Comparison of ENCODE assay signal across 20 mouse cellular contexts in genomic region chr7:118796838-118797237, GRCm38 (mm10). TPM values are rescaled to one million over a fixed set of nuclear protein-coding genes. Genes with fewer than 3 reads are reported as not detected.
DNase-seq lines count a peak whose midpoint lies in the region; ATAC-seq lines count a peak whose summit lies in the region.
"Had no signal": no experiment of that assay in that cellular context is flagged by ENCODE, and none has a peak within 500 bp of the region (broad histone marks: within the 10 kb centered on the region; RNA-seq: fewer than 3 reads in every experiment).

No protein-coding gene starts in this region.

- 87% methylated on average over 9 of the region's 9 CpGs for WGBS in heart, embryonic 10.5 days
- 97% methylated on average over 9 of the region's 9 CpGs for WGBS in midbrain, embryonic 11.5 days
- 94% methylated on average over 9 of the region's 9 CpGs for WGBS in midbrain, embryonic 10.5 days
- 71% methylated on average over 9 of the region's 9 CpGs for WGBS in macrophage (ENCODE audit: missing documents)

- H3K4me2 ChIP-seq in midbrain, embryonic 11.5 days: no peak overlapping the region
- H3K4me2 ChIP-seq: embryonic facial prominence, embryonic 12.5 days; forebrain, embryonic 13.5 days; forebrain, embryonic 15.5 days had no signal

- no peaks in the 10 kb centered on the region for H3K4me1 ChIP-seq in heart, embryonic 10.5 days
- H3K4me1 ChIP-seq in midbrain, embryonic 11.5 days (ENCODE audit: control insufficient read depth, insufficient read depth, low read length): no peaks in the 10 kb centered on the region
- H3K4me1 ChIP-seq in midbrain, embryonic 10.5 days: peaks cover 8% of the 10 kb centered on the region
- H3K4me1 ChIP-seq: embryonic facial prominence, embryonic 10.5 days; embryonic facial prominence, embryonic 12.5 days; forebrain, embryonic 13.5 days; forebrain, embryonic 15.5 days had no signal

- H3K36me3 ChIP-seq in heart, embryonic 10.5 days: peaks cover 50% of the 10 kb centered on the region
- H3K36me3 ChIP-seq in midbrain, embryonic 11.5 days (ENCODE audit: control insufficient read depth, insufficient read depth, low read length): 0 out of 2 replicates have a peak, but pooled peaks cover 7% of the 10 kb centered on the region
- peaks cover 53% of the 10 kb centered on the region for H3K36me3 ChIP-seq in midbrain, embryonic 10.5 days
- peaks cover 44% of the 10 kb centered on the region for H3K36me3 ChIP-seq in macrophage (ENCODE audit: inconsistent target)

- no peak overlapping the region for H3K4me3 ChIP-seq in heart, embryonic 10.5 days
- H3K4me3 ChIP-seq in midbrain, embryonic 11.5 days (ENCODE audit: low read depth, low read length): no peak overlapping the region
- H3K4me3 ChIP-seq in midbrain, embryonic 10.5 days: no peak overlapping the region
- no peak overlapping the region for H3K4me3 ChIP-seq in macrophage (ENCODE audit: inconsistent target)
- H3K4me3 ChIP-seq: embryonic facial prominence, embryonic 10.5 days; embryonic facial prominence, embryonic 12.5 days; forebrain, embryonic 13.5 days; forebrain, embryonic 15.5 days had no signal

- DNase-seq in heart, adult 11 months: peak; percentile 90
- no peak for DNase-seq in heart, embryonic 10.5 days (ENCODE audit: low spot score)
- DNase-seq in midbrain, embryonic 11.5 days (ENCODE audit: low spot score, missing footprints): peak; percentile 72
- DNase-seq in midbrain, embryonic 10.5 days (ENCODE audit: low spot score): no peak
- DNase-seq: adrenal gland, adult 2 months; adrenal gland, postnatal 10 days; adrenal gland, postnatal 25 days; cerebellum, adult 11-12 months; cerebellum, adult 2 months; cerebellum, adult 9-10 months; cerebellum, postnatal 10 days; cerebellum, postnatal 25 days; forebrain, postnatal 0 days had no signal

- no peaks in the 10 kb centered on the region for H3K79me2 ChIP-seq in macrophage (ENCODE audit: inconsistent target)

- no peak overlapping the region for H3K27ac ChIP-seq in heart, embryonic 10.5 days
- no peak overlapping the region for H3K27ac ChIP-seq in midbrain, embryonic 11.5 days (ENCODE audit: low read depth, low read length)
- no peak overlapping the region for H3K27ac ChIP-seq in midbrain, embryonic 10.5 days (replicated peaks)
- H3K27ac ChIP-seq in macrophage: peak overlapping the region; percentile 91
- H3K27ac ChIP-seq: embryonic facial prominence, embryonic 10.5 days; embryonic facial prominence, embryonic 12.5 days; forebrain, embryonic 13.5 days; forebrain, embryonic 15.5 days had no signal

- no peak overlapping the region for H3K9ac ChIP-seq in midbrain, embryonic 11.5 days (ENCODE audit: low read length)
- H3K9ac ChIP-seq: embryonic facial prominence, embryonic 12.5 days; forebrain, embryonic 13.5 days; forebrain, embryonic 15.5 days; forebrain, postnatal 0 days had no signal

- no peaks in the 10 kb centered on the region for H3K27me3 ChIP-seq in heart, embryonic 10.5 days (ENCODE audit: insufficient read depth, poor library complexity, severe bottlenecking)
- H3K27me3 ChIP-seq in midbrain, embryonic 11.5 days (ENCODE audit: control insufficient read depth, insufficient read depth, low read length): no peaks in the 10 kb centered on the region
- no peaks in the 10 kb centered on the region for H3K27me3 ChIP-seq in midbrain, embryonic 10.5 days (ENCODE audit: low read depth, poor library complexity, severe bottlenecking)
- H3K27me3 ChIP-seq: embryonic facial prominence, embryonic 12.5 days; forebrain, embryonic 13.5 days; forebrain, embryonic 15.5 days had no signal

- no peaks in the 10 kb centered on the region for H3K9me3 ChIP-seq in heart, embryonic 10.5 days
- H3K9me3 ChIP-seq in midbrain, embryonic 11.5 days (ENCODE audit: control insufficient read depth, low read length): no peaks in the 10 kb centered on the region
- no peaks in the 10 kb centered on the region for H3K9me3 ChIP-seq in midbrain, embryonic 10.5 days (replicated peaks)
- H3K9me3 ChIP-seq: embryonic facial prominence, embryonic 10.5 days; embryonic facial prominence, embryonic 12.5 days; forebrain, embryonic 13.5 days; forebrain, embryonic 15.5 days had no signal

- ATAC-seq in midbrain, embryonic 11.5 days (ENCODE audit: low FRiP score): no peak
- ATAC-seq in megakaryocyte progenitor cell, adult 5-6 weeks (replicated peaks; ENCODE audit: poor library complexity): no peak
- ATAC-seq: CD4-positive, CD25-positive, alpha-beta regulatory T cell, adult 4 months; forebrain, embryonic 13.5 days; forebrain, embryonic 15.5 days had no signal

RNA-seq across cellular contexts. Expression of gene Vps35l, which starts 56.8 kb away (rescaled TPM):
- polyA plus RNA-seq in heart, embryonic 10.5 days (2016; fragmentation: Nextera tagmentation; extraction: Ambion mirVana): 52.3 and 56.3 TPM in 2 replicates
- polyA plus RNA-seq in midbrain, embryonic 11.5 days (2014; fragmentation: Nextera tagmentation; extraction: Ambion mirVana): 74.2 and 82.8 TPM in 2 replicates
- polyA plus RNA-seq in midbrain, embryonic 10.5 days (2016; fragmentation: Nextera tagmentation; extraction: Ambion mirVana): 68.6 and 84.0 TPM in 2 replicates
- 100 to 1,000 TPM; 109 to 369 (median 222) TPM for total RNA-seq in macrophage (2018; cell fraction: chromatin; rRNA removed)
- total RNA-seq in macrophage (2018; cell fraction: cytosol; rRNA removed): 100 to 1,000 TPM; 103 to 157 (median 135) TPM
- total RNA-seq in macrophage (2018; cell fraction: nucleus; rRNA removed): 100 to 1,000 TPM in 18 of 26 experiments, 10 to 100 TPM in 8; 80.9 to 206 (median 115) TPM
- 93.8 to 123 TPM (median 106 TPM) in 3 replicates for polyA plus RNA-seq in macrophage (2018)
- total RNA-seq in megakaryocyte progenitor cell, adult 5-6 weeks (2015): 41.7 and 45.1 TPM in 2 replicates
- total RNA-seq in megakaryocyte progenitor cell, adult 5-6 weeks (2017): 37.4 and 37.9 TPM in 2 replicates

RNA-seq across cellular contexts. Expression of gene Iqck, which starts 58.7 kb away (rescaled TPM):
- 0.90 and 1.6 TPM in 2 replicates for polyA plus RNA-seq in heart, embryonic 10.5 days (2016; fragmentation: Nextera tagmentation; extraction: Ambion mirVana)
- 3.1 and 3.2 TPM in 2 replicates for polyA plus RNA-seq in midbrain, embryonic 11.5 days (2014; fragmentation: Nextera tagmentation; extraction: Ambion mirVana)
- 3.9 and 6.2 TPM in 2 replicates for polyA plus RNA-seq in midbrain, embryonic 10.5 days (2016; fragmentation: Nextera tagmentation; extraction: Ambion mirVana)
- total RNA-seq in macrophage (2018; cell fraction: chromatin; rRNA removed): 10 to 100 TPM in 1 of 26 experiments, 1 to 10 TPM in 25; 1.0 to 11.0 (median 3.6) TPM
- 1 to 10 TPM; 1.0 to 2.3 (median 1.9) TPM for total RNA-seq in macrophage (2018; cell fraction: cytosol; rRNA removed)
- total RNA-seq in macrophage (2018; cell fraction: nucleus; rRNA removed): 1 to 10 TPM in 25 of 26 experiments, under 1 TPM in 1; 0.90 to 9.9 (median 2.1) TPM
- 1.2 to 2.7 TPM (median 1.6 TPM) in 3 replicates for polyA plus RNA-seq in macrophage (2018)
- 0.07 and 1.2 TPM in 2 replicates for total RNA-seq in megakaryocyte progenitor cell, adult 5-6 weeks (2015)
- 1.2 and 2.5 TPM in 2 replicates for total RNA-seq in megakaryocyte progenitor cell, adult 5-6 weeks (2017)

RNA-seq across cellular contexts. Expression of gene Knop1, which starts 59.2 kb away (rescaled TPM):
- polyA plus RNA-seq in heart, embryonic 10.5 days (2016; fragmentation: Nextera tagmentation; extraction: Ambion mirVana): 61.8 and 88.1 TPM in 2 replicates
- polyA plus RNA-seq in midbrain, embryonic 11.5 days (2014; fragmentation: Nextera tagmentation; extraction: Ambion mirVana): 109 and 118 TPM in 2 replicates
- polyA plus RNA-seq in midbrain, embryonic 10.5 days (2016; fragmentation: Nextera tagmentation; extraction: Ambion mirVana): 129 and 141 TPM in 2 replicates
- 10 to 100 TPM; 14.1 to 78.9 (median 23.0) TPM for total RNA-seq in macrophage (2018; cell fraction: chromatin; rRNA removed)
- 10 to 100 TPM; 17.4 to 58.1 (median 30.5) TPM for total RNA-seq in macrophage (2018; cell fraction: cytosol; rRNA removed)
- 10 to 100 TPM; 14.0 to 67.0 (median 30.8) TPM for total RNA-seq in macrophage (2018; cell fraction: nucleus; rRNA removed)
- polyA plus RNA-seq in macrophage (2018): 29.4 to 58.4 TPM (median 42.2 TPM) in 3 replicates
- total RNA-seq in megakaryocyte progenitor cell, adult 5-6 weeks (2015): 27.4 and 29.7 TPM in 2 replicates
- 40.2 and 52.3 TPM in 2 replicates for total RNA-seq in megakaryocyte progenitor cell, adult 5-6 weeks (2017)

Comparison
In these comparisons a context has a peak if more than half of its experiments do, and no peak if none do; other contexts are left out.
1. DNase-seq: peak in heart, adult 11 months (single experiment) and midbrain, embryonic 11.5 days (single experiment); none in heart, embryonic 10.5 days (single experiment) and midbrain, embryonic 10.5 days (single experiment).